Mouse (Mus musculus): ENCODE measurements around the gene Wars2.

GRCm38 (mm10) chr3:99248831-99249550, 108.1 kb downstream of the Wars2 start:
- TF ChIP-seq HCFC1 (IDR thresholded peaks at IDR 0.05; ENCODE audit: borderline replicate concordance, insufficient read depth, low read length) (no peak), MAFK (IDR thresholded peaks at IDR 0.05; ENCODE audit: insufficient read depth, low read depth, low read length) (no peak), ZC3H11A (IDR thresholded peaks at IDR 0.05; ENCODE audit: borderline replicate concordance, low read depth, low read length) (no peak), CHD2 (IDR thresholded peaks at IDR 0.05; ENCODE audit: low read depth, low read length) (no peak)

All from ES-E14 (cell line).